Mouse (Mus musculus) kidney, adult 2 months (tissue): ENCODE data around the gene Dnah2.

Experiments
- CTCF ChIP-seq: fragments of 200-500 bp; conservative IDR thresholded peaks from 2 replicates; pipeline ENCODE4 v1.5.1; 2011; ENCODE audit warnings: low read depth, mild to moderate bottlenecking, control low read depth, low read length, moderate library complexity, mixed read lengths; ENCODE audit not compliant: insufficient read depth, insufficient read length
- POLR2A ChIP-seq: fragments of 200-500 bp; IDR thresholded peaks from one replicate; pipeline ENCODE4 v1.6.1; 2011; ENCODE audit warnings: low read depth, low read length, control low read depth

- no peak for TF ChIP-seq POLR2A
- peak; percentile 100 for TF ChIP-seq CTCF
These were observed 30.5 kb upstream of the Dnah2 start for GRCm38 (mm10) chr11:69579128-69580017.
